ENCODE assay signal across 36 mouse cellular contexts in the genomic region with DNA sequence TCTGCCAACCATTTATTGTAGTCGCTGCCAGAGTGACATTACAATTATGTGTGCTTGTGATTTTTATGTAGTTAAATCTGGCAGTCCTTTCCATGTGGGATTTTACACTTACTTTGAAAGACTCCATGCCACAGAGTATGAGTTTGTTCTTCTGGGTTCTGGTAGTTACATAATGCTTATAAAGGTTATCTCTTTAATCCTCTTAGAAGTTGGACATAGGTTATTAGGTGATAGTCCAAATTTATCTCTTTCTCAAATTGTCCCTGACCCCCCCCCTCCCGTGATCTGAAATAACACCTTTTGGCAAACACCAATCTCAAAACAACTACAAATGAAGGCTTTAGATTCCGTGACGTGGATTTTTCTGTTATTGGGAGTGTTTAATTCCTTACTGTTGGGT. TPM values are rescaled to one million over a fixed set of nuclear protein-coding genes. Genes with fewer than 3 reads are reported as not detected.
"Had no signal": no experiment of that assay in that cellular context is flagged by ENCODE, and none has a peak within 500 bp of the region (broad histone marks: within the 10 kb centered on the region; RNA-seq: fewer than 3 reads in every experiment).

No protein-coding gene starts in this region.

- H3K4me2 ChIP-seq: embryonic facial prominence, embryonic 12.5 days; embryonic facial prominence, embryonic 13.5 days; embryonic facial prominence, embryonic 15.5 days; forebrain, embryonic 12.5 days; forebrain, embryonic 13.5 days; forebrain, embryonic 15.5 days had no signal

- H3K9ac ChIP-seq: embryonic facial prominence, embryonic 12.5 days; embryonic facial prominence, embryonic 13.5 days; embryonic facial prominence, embryonic 15.5 days; forebrain, embryonic 12.5 days; forebrain, embryonic 13.5 days; forebrain, embryonic 15.5 days; forebrain, postnatal 0 days had no signal

- H3K4me3 ChIP-seq: embryonic facial prominence, embryonic 10.5 days; embryonic facial prominence, embryonic 12.5 days; embryonic facial prominence, embryonic 13.5 days; embryonic facial prominence, embryonic 15.5 days; erythroblast, embryonic 14.5 days; forebrain, embryonic 10.5 days; forebrain, embryonic 12.5 days; forebrain, embryonic 13.5 days; forebrain, embryonic 15.5 days; gastrocnemius, adult 2 months; heart, adult 2 months had no signal

- H3K27me3 ChIP-seq: embryonic facial prominence, embryonic 12.5 days; embryonic facial prominence, embryonic 13.5 days; embryonic facial prominence, embryonic 15.5 days; forebrain, embryonic 12.5 days; forebrain, embryonic 13.5 days; forebrain, embryonic 15.5 days had no signal

- DNase-seq: cerebellum, adult 8-10 months; cerebellum, adult 9-10 months; cerebellum, adult 9-11 months; cerebellum, postnatal 10 days; cerebellum, postnatal 14 days; cerebellum, postnatal 25 days; cerebellum, postnatal 36 days; embryo, embryonic 11 days; forebrain, postnatal 0 days; gastrocnemius, adult 2 months; gastrocnemius, postnatal 10 days; gastrocnemius, postnatal 14 days; gastrocnemius, postnatal 25 days; gastrocnemius, postnatal 36 days; heart, adult 11 months; heart, adult 18-20 months; heart, adult 2 months had no signal

- ATAC-seq: forebrain, embryonic 13.5 days; forebrain, embryonic 14.5 days; forebrain, embryonic 15.5 days; forebrain, embryonic 16.5 days; forebrain, postnatal 0 days had no signal

- H3K9me3 ChIP-seq: embryonic facial prominence, embryonic 10.5 days; embryonic facial prominence, embryonic 12.5 days; embryonic facial prominence, embryonic 13.5 days; embryonic facial prominence, embryonic 15.5 days; forebrain, embryonic 10.5 days; forebrain, embryonic 12.5 days; forebrain, embryonic 13.5 days; forebrain, embryonic 15.5 days had no signal

- H3K4me1 ChIP-seq: embryonic facial prominence, embryonic 10.5 days; embryonic facial prominence, embryonic 12.5 days; embryonic facial prominence, embryonic 13.5 days; embryonic facial prominence, embryonic 15.5 days; forebrain, embryonic 10.5 days; forebrain, embryonic 12.5 days; forebrain, embryonic 13.5 days; forebrain, embryonic 15.5 days had no signal

- H3K36me3 ChIP-seq: embryonic facial prominence, embryonic 10.5 days; embryonic facial prominence, embryonic 12.5 days; embryonic facial prominence, embryonic 13.5 days; embryonic facial prominence, embryonic 15.5 days; forebrain, embryonic 10.5 days; forebrain, embryonic 12.5 days; forebrain, embryonic 15.5 days had no signal

- H3K27ac ChIP-seq: embryonic facial prominence, embryonic 10.5 days; embryonic facial prominence, embryonic 12.5 days; embryonic facial prominence, embryonic 13.5 days; embryonic facial prominence, embryonic 15.5 days; forebrain, embryonic 10.5 days; forebrain, embryonic 12.5 days; forebrain, embryonic 13.5 days; forebrain, embryonic 15.5 days; gastrocnemius, adult 2 months; heart, adult 2 months had no signal

RNA-seq across cellular contexts. Expression of a gene that starts 16.0 kb away (rescaled TPM):
- total RNA-seq: forebrain, postnatal 0 days; gastrocnemius, adult 2 months; gastrocnemius, adult 8-10 months; gastrocnemius, postnatal 10 days; gastrocnemius, postnatal 14 days; gastrocnemius, postnatal 25 days; gastrocnemius, postnatal 36 days; granulocyte monocyte progenitor cell, adult 5-6 weeks; heart, adult 18-20 months; heart, adult 2 months; heart, adult 8-10 months had no signal
- polyA plus RNA-seq: cortical plate, adult 2 months; embryonic facial prominence, embryonic 10.5 days; embryonic facial prominence, embryonic 11.5 days; embryonic facial prominence, embryonic 12.5 days; embryonic facial prominence, embryonic 13.5 days; embryonic facial prominence, embryonic 14.5 days; embryonic facial prominence, embryonic 15.5 days; erythroblast, embryonic 14.5 days; forebrain, embryonic 10.5 days; forebrain, embryonic 11.5 days; forebrain, embryonic 12.5 days; forebrain, embryonic 13.5 days; forebrain, embryonic 14.5 days; forebrain, embryonic 15.5 days; forebrain, embryonic 16.5 days; forebrain, postnatal 0 days; frontal cortex, adult 2 months; heart, adult 2 months had no signal
